Mouse (Mus musculus) erythroblast, embryonic 14.5 days (primary cell): ENCODE results near the gene Hspa12b. TPM values are rescaled to one million over a fixed set of nuclear protein-coding genes. Genes with fewer than 3 reads are reported as not detected.

Experiments
- H3K27me3 ChIP-seq: 2 replicates; pipeline ENCODE4 v1.6.1; 2012; ENCODE audit warnings: inconsistent platforms; ENCODE audit not compliant: control insufficient read depth
- H3K36me3 ChIP-seq: 2 replicates; pipeline ENCODE4 v1.6.1; 2012; ENCODE audit warnings: mild to moderate bottlenecking, inconsistent platforms; ENCODE audit not compliant: control insufficient read depth
- H3K4me1 ChIP-seq: 2 replicates; pipeline ENCODE4 v1.6.1; 2012; ENCODE audit warnings: inconsistent platforms; ENCODE audit not compliant: control insufficient read depth
- H3K4me3 ChIP-seq: replicated peaks from 2 replicates; pipeline ENCODE3; 2012; ENCODE audit warnings: moderate library complexity, mild to moderate bottlenecking, inconsistent platforms
- H3K9me3 ChIP-seq: 2 replicates; pipeline ENCODE4 v1.6.1; 2012; ENCODE audit warnings: low read length, inconsistent platforms, mixed read lengths; ENCODE audit not compliant: control insufficient read depth
- GATA1 ChIP-seq: IDR thresholded peaks from 2 replicates; pipeline ENCODE4 v1.6.1; 2012; ENCODE audit warnings: low read length, inconsistent platforms, mixed read lengths
- TAL1 ChIP-seq: IDR thresholded peaks from 3 replicates; pipeline ENCODE4 v1.6.1; 2012; ENCODE audit warnings: low read length, inconsistent platforms, mixed read lengths
- polyA plus RNA-seq: library from polyadenylated mRNA; stranded (reverse); fragments of >175 nt; gene quantifications from 2 replicates; pipeline ENCODE4 v1.2.3, GENCODE M21; 2012

The Hspa12b gene
- polyA plus RNA-seq, 1 experiment, result 0.20 TPM

GRCm38 (mm10) chr2:131179990-131180587, 53.0 kb downstream of the Hspa12b start, which contains the start of gene Cenpb:
Gene Cenpb, minus strand, starts transcription at chr2:131180067.
- no peak for TF ChIP-seq GATA1
- TF ChIP-seq TAL1, result no peak
- no peaks in the 10 kb centered on the region for H3K27me3 ChIP-seq
- H3K36me3 ChIP-seq, result peaks cover 43% of the 10 kb centered on the region
- peak within 1 kb of the TSS; percentile 79 for H3K4me3 ChIP-seq
- H3K9me3 ChIP-seq, result no peaks in the 10 kb centered on the region
- H3K4me1 ChIP-seq, result peaks cover 69% of the 10 kb centered on the region

DNA sequence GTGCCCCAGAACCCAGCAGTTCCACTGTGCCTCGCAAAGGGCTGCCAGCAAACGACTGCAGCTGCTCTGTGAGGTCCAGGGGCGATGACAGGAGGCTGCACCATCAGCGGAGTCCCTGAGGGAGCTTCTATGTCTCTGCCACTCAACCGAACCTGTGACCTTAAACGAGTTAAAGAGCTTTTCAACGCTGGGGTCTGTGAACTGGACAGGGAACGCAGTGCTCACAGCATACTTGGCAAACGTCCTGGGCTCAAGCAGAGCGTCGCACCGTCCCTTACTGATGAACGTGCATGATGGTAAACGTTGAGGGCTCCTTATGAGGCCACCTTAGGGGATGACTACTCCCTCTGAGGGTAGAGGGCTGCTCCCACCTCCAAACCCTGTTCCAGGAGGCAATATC, 59.3 kb downstream of the Hspa12b start:
- H3K36me3 ChIP-seq, result peaks cover 45% of the 10 kb centered on the region
- peak overlapping the region; percentile 74 for H3K4me3 ChIP-seq
- H3K9me3 ChIP-seq, result no peaks in the 10 kb centered on the region
- H3K4me1 ChIP-seq, result peaks cover 62% of the 10 kb centered on the region
- TF ChIP-seq TAL1 (no peak), GATA1 (no peak)
- no peaks in the 10 kb centered on the region for H3K27me3 ChIP-seq

DNA sequence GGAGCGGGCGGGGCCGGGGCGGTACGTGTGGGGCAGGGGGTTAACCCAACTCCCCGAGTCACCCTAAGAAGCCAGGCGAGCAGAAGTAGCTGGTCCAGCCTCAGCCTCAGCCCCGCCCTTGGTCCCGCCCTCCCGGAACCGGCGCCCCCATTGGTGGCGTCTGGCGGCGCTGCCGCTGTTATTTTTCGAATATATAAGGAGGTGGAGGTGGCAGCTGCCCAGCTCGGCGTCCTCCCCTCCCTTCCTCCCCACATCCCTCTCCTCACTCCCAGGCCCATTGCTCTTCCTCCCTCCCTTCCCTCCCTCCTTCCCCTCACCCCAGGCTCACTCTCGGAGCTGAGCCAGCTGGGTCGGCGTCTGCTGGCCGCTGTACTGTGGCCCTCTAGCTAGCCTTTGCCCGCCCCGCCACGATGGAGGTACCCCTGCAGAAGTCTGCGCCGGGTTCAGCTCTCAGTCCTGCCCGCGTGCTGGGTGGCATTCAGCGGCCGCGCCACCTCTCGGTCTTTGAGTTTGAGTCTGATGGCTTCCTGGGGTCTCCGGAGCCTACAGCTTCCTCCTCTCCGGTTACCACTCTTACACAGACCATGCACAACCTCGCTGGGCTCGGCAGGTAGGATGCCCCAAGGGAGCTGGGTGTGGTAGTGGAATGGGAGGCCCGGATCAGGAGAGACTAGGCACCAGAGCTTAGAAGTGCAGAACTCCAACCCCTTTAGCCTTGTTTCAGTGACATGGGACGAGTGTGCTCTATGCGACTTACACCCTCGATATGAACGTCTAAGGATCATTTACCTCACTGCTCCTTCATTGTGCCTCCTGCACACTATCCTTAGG, 59.9 kb downstream of the Hspa12b start, which contains the start of the genes Cdc25b and Spef1:
Gene Cdc25b (plus strand): TSS at position 179 of the 831 bp plus-strand sequence.
Gene Spef1 (minus strand): TSS at position 512 of the 831 bp plus-strand sequence.
- TF ChIP-seq TAL1 (no peak), GATA1 (no peak)
- H3K4me1 ChIP-seq, result peaks cover 63% of the 10 kb centered on the region
- no peaks in the 10 kb centered on the region for H3K27me3 ChIP-seq
- H3K4me3 ChIP-seq, result peak within 1 kb of the TSS; percentile 74
- peaks cover 51% of the 10 kb centered on the region for H3K36me3 ChIP-seq
- no peaks in the 10 kb centered on the region for H3K9me3 ChIP-seq

DNA sequence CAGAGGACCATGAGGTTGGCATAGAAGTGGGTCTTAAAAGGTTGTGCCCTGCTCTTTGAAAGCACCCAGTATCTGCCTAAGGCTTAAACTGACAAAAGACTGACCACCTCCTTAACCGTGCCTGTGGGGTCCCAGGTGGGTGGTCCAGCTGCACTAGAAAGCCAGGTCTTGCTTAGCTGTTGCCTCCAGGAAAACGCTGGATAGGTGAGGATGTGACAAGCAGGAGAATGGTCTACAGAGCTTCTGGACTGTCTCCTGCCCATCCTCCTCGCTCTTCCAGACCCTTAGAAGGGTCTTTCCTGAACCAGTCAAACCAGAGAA, 60.5 kb downstream of the Hspa12b start:
- Histone ChIP-seq H3K9me3 (no peaks in the 10 kb centered on the region), H3K36me3 (peaks cover 57% of the 10 kb centered on the region), H3K4me3 (peak overlapping the region; percentile 74), H3K4me1 (peaks cover 64% of the 10 kb centered on the region), H3K27me3 (no peaks in the 10 kb centered on the region; the same call in 1 of the 2 replicates)
- TF ChIP-seq GATA1 (no peak), TAL1 (no peak)

- Histone ChIP-seq H3K9me3 (no peaks in the 10 kb centered on the region), H3K4me1 (peaks cover 71% of the 10 kb centered on the region), H3K4me3 (peak overlapping the region; percentile 74), H3K27me3 (no peaks in the 10 kb centered on the region; the same call in 1 of the 2 replicates), H3K36me3 (peaks cover 64% of the 10 kb centered on the region)
- TF ChIP-seq GATA1 (peak; percentile 63; the same call in 1 of the 2 replicates), TAL1 (no peak)
Measured at GRCm38 (mm10) chr2:131188311-131188710, 61.2 kb downstream of the Hspa12b start.

GRCm38 (mm10) chr2:131189521-131190309, 62.6 kb downstream of the Hspa12b start:
- peak overlapping the region; percentile 74 for H3K4me3 ChIP-seq
- peaks cover 78% of the 10 kb centered on the region for H3K36me3 ChIP-seq
- peaks cover 81% of the 10 kb centered on the region for H3K4me1 ChIP-seq

DNA sequence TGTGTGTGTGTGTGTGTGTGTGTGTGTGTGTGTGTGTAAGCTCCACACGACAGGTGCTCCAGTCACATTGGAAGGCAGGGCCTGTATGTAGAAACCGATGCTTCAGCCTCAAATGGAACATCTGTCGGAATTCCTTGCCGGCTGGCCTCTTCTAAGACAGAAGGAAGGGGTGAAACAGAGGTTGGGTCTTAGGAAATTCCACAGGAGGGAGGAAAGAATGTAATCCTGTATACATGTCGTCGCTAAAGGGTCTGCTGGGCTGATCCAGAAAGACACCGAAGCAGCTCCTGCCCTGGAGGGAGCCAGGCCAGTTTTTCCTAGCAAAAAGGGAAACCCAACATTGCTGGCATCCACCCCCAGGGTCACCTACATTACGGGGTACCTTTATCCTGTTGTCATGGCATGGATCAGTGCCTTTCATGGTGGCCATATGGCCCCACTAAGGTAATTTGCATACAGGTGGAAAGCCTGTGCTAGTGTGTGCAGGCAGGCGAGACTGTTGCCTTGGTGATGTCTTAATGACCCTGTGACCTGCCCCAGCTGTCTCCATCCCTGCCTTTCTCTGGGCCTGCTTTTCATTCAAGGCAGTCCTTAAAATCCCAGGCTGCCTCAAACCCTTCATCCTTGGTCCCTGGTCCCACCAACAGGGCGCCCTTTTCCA, 63.4 kb downstream of the Hspa12b start:
- Histone ChIP-seq H3K4me3 (peak overlapping the region; percentile 74), H3K27me3 (no peaks in the 10 kb centered on the region; the same call in 1 of the 2 replicates), H3K36me3 (peaks cover 86% of the 10 kb centered on the region), H3K9me3 (no peaks in the 10 kb centered on the region), H3K4me1 (peaks cover 84% of the 10 kb centered on the region)
- TF ChIP-seq GATA1, result no peak

More at GRCm38 (mm10) chr2:131189521-131190309, 62.6 kb downstream of the Hspa12b start:
- Histone ChIP-seq H3K9me3 (no peaks in the 10 kb centered on the region), H3K27me3 (no peaks in the 10 kb centered on the region; the same call in 1 of the 2 replicates)
- TF ChIP-seq GATA1 (peak; percentile 69), TAL1 (peak; percentile 65)

DNA sequence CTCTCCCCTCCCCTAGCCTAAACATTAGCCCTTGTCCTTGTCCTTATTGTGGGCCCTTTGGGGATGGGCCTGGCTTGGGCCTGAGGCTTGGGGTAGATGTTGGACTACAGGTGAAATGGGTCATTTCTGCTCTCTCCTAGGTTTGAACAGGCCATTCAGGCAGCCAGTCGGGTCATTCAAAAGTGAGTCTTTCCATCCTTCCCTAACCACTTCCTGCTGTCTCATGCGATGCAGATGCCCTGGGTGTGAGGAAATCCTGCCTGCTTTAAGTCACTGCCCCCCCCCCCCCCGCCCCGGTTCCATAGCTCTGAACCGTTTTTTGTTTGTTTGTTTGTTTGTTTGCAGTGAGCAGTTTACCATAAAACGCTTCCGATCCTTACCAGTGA, 63.9 kb downstream of the Hspa12b start:
- Histone ChIP-seq H3K9me3 (no peaks in the 10 kb centered on the region), H3K27me3 (no peaks in the 10 kb centered on the region; the same call in 1 of the 2 replicates), H3K4me3 (peak overlapping the region; percentile 74), H3K36me3 (peaks cover 91% of the 10 kb centered on the region), H3K4me1 (peaks cover 82% of the 10 kb centered on the region)
- no peak for TF ChIP-seq TAL1
- no peak for TF ChIP-seq GATA1

Other genes starting within 250 kb of the Hspa12b start
- gene 4930402H24Rik, start 220.9 kb upstream of the Hspa12b start, polyA plus RNA-seq, result 0.11 and 0.34 TPM in 2 replicates
- gene Atrn, start 220.8 kb upstream of the Hspa12b start, polyA plus RNA-seq, result 0.09 and 0.11 TPM in 2 replicates
- 0.07 TPM in 1 of 2 replicates, not detected in the other for gene Gfra4, start 84.2 kb upstream of the Hspa12b start, polyA plus RNA-seq
- gene Adam33, start 63.5 kb upstream of the Hspa12b start, polyA plus RNA-seq, result 0.04 TPM in 1 of 2 replicates, not detected in the other
- 0.03 and 0.04 TPM in 2 replicates for gene Siglec1, start 40.5 kb upstream of the Hspa12b start, polyA plus RNA-seq
- not detected in 2 replicates for gene Gm11037, start 6.2 kb downstream of the Hspa12b start, polyA plus RNA-seq
- 219 and 275 TPM in 2 replicates for gene 1700037H04Rik, start 32.8 kb downstream of the Hspa12b start, polyA plus RNA-seq
- gene Cenpb, start 52.8 kb downstream of the Hspa12b start, polyA plus RNA-seq, result 27.7 and 31.8 TPM in 2 replicates
- gene Cdc25b, start 59.7 kb downstream of the Hspa12b start, polyA plus RNA-seq, result 52.6 and 58.1 TPM in 2 replicates
- gene Spef1, start 60.0 kb downstream of the Hspa12b start, polyA plus RNA-seq, result 1.6 and 2.1 TPM in 2 replicates
- gene Ap5s1, start 79.8 kb downstream of the Hspa12b start, polyA plus RNA-seq, result 3.0 and 3.9 TPM in 2 replicates
- gene Mavs, start 106.8 kb downstream of the Hspa12b start, polyA plus RNA-seq, result 3.2 and 4.8 TPM in 2 replicates
- 2.3 and 3.0 TPM in 2 replicates for gene Pank2, start 135.2 kb downstream of the Hspa12b start, polyA plus RNA-seq
- gene Rnf24, start 225.6 kb downstream of the Hspa12b start, polyA plus RNA-seq, result 0.02 TPM in 1 of 2 replicates, not detected in the other